Mouse (Mus musculus) thymus, postnatal 4 days (tissue): ENCODE measurements around the gene Got2.

Experiments
- DNase-seq: peaks from one replicate; pipeline ENCODE4 v3.0.0; 2021

The Got2 gene

DNA sequence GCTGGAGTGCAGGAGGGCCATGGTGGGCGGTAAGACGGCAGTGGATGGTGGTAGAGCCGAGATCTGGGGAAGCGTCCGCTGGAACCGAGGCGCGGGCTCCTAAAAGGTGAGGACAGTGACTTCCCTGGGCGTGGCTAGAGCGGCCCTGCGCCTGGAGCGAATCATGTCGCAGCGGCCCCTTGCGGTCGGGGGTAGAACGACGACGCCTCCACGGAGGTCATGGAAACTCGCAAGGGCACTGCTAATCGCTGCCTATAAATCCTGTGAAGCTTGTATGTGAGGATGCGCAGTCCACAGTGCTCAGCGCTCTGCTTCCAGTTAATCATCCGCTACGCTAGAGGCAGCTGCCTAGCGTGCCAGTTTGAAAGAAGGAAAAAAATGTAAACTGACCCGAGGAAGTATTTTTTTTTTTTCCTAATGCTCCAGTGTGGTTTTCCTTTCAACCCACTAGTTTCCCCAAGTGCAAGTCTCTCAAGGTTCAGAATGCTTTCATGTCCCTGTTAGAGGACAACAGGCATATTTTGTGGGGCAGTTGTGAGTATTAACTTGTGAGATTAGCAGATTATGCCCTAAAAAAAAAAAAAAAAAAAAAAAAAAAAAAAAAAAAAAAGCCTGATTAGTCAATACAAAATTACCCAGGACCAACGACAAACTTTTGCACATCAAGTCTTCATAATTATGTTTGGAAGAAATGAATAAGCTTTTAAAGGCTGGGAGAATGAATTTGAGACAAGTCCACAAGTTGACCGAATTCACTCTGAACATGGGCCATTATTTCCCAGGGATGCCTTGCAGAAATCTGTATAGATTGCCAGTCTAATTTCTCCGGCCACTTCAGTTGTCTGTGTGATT is at the start of gene Got2:
Got2 (minus strand) TSS at position 263 of the 852 bp plus-strand sequence.
- peak; percentile 97 for DNase-seq

DNA sequence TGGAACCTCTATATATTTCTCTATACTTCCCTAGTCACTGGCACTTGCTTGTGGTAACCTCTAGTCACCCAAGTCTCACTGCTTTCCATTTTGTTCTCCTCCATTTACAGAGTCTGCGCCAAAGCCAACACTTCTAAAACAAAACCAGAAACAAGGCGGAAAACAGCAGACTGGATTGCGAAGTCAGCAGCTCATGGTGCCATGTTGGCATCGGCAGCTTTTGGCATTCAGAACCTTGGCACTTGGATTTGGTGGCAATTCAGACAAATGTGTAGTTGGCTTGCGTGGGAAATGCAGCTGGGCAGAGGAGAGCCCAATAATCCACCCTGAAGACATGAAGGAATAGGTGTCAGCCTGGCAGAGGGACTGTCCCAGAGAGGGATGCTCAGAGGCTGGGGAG is 44.5 kb upstream of the Got2 start:
- no peak for DNase-seq

GRCm38 (mm10) chr8:95929821-95930220 is 41.5 kb upstream of the Got2 start:
- DNase-seq, result no peak

DNA sequence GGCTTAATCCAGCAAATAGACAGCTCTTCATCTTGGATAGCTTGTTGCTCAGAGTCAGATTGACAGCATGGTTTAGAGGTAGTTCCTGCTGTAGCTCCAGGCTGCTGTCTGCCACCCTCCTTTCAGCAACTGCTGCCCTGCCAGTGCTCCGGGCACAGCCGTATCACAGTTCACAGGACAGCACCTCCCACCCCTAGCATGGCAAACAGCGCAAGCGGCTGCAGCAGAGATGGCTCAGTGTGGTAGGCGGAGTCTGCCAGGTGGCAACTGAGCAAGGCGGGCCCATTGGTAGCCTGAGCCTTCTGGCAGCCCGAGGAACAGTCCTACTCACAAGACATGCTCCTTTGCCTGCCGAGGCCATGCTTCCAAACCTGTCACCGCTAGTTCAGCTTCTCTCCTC is 27.8 kb upstream of the Got2 start:
- peak; percentile 55 for DNase-seq

- peak; percentile 78 for DNase-seq
These were observed 26.7 kb upstream of the Got2 start for GRCm38 (mm10) chr8:95914905-95915643.

- no peak for DNase-seq
These were observed 22.9 kb upstream of the Got2 start for GRCm38 (mm10) chr8:95911240-95911639.

DNA sequence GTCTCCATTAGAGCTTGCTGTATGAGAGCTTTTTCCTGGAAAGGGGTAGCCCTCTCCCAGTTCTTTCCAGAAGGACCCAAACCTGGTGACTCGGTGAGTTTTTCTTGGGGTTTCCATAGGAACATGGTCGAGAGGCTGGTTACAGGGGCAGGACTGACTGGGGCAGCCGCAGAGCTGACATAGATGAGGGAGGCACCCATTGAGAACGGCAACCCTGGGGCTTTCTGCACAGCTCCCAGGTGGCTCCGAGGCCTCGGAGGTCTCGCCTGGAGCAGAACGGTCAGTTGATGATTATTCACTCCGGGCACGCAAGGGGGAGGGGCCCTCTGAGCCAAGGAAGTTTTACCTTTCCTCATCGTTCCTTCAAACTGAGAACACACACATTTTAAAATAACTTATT is 19.5 kb upstream of the Got2 start:
- no peak for DNase-seq

- DNase-seq, result no peak
These were observed 18.4 kb upstream of the Got2 start for GRCm38 (mm10) chr8:95906738-95907137.

- no peak for DNase-seq
These were observed 13.5 kb upstream of the Got2 start for GRCm38 (mm10) chr8:95901864-95902263.

GRCm38 (mm10) chr8:95893701-95894100 is 5.4 kb upstream of the Got2 start:
- DNase-seq, result no peak

- DNase-seq, result peak; percentile 76
These were observed 616 bp downstream of the Got2 start for GRCm38 (mm10) chr8:95887578-95888284.

- peak; percentile 10 for DNase-seq
These were observed 1.4 kb downstream of the Got2 start for GRCm38 (mm10) chr8:95886647-95887577.

DNA sequence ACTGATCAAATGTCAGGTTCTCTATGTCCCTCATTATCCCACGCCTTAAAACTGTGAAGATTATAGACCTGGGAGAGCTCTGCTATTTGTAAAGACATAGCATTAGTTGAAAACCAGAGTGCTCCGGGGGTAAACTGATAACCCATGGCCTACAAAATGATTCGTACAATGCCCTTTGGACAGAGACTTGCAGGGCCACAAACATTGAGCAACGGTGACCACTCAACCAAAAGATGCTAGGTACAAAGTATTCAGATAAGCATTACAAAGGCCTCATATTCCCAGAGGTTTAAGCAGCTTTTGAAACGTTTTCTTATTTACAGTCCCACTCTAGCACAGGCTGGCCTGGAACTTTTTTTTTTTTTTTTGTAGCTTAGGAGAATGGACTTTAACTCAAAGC is 2.4 kb downstream of the Got2 start:
- DNase-seq, result no peak

GRCm38 (mm10) chr8:95885271-95885841 is 3.0 kb downstream of the Got2 start:
- DNase-seq, result no peak

DNA sequence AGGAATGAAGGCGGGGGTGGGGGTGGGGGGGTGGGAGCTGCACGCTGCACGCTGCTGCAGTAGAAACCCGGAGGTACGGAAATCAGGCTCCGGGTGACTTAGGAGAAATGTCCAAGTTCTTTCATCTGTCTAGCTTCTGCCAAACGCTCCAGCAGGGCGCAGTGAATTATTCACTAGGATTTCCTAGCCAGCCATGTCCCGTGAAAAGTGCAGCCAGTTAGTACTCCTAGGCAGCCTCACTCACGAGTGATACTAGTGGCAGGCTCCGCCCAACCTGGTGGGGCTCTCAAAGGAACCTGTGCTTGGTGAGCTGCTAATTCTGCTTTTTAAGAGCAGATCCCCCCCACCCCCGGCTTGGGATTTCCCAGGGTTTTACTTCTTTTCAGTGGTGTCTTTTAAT is 3.9 kb downstream of the Got2 start:
- no peak for DNase-seq

GRCm38 (mm10) chr8:95882191-95882590 is 6.2 kb downstream of the Got2 start:
- DNase-seq, result no peak

GRCm38 (mm10) chr8:95881576-95881975 is 6.8 kb downstream of the Got2 start:
- no peak for DNase-seq

DNA sequence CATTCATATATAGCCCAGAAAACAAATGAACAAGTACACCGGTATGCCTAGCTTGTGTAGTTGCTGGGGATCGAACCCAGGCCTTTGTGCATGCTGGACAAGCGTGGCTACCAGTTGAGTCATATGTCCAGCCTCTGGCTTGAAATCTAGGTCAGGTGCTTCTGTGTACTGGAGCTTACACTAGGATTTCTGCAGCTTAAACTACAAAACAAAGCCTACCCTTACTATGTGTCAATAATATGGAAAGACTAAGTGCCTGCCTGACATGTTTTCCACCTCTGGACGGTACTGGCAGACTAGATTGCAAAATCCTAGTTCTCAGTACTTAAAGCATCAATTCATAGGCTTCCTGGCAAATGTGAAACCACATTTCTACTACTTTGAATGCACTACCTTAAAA is 8.5 kb downstream of the Got2 start:
- no peak for DNase-seq

- peak; percentile 32 for DNase-seq
These were observed 10.0 kb downstream of the Got2 start for GRCm38 (mm10) chr8:95878176-95878962.

- no peak for DNase-seq
These were observed 13.1 kb downstream of the Got2 start for GRCm38 (mm10) chr8:95875270-95875669.

- no peak for DNase-seq
These were observed 16.7 kb downstream of the Got2 start for GRCm38 (mm10) chr8:95871690-95872089.
